19 mouse cellular contexts compared by ENCODE assay signal in genomic region chr11:115107403-115107916, GRCm38 (mm10). TPM values are rescaled to one million over a fixed set of nuclear protein-coding genes. Genes with fewer than 3 reads are reported as not detected.
A peak's percentile ranks its signal among the peaks of the same experiment; 100 is the strongest.
DNase-seq lines count a peak whose midpoint lies in the region; ATAC-seq and TF ChIP-seq lines count a peak whose summit lies in the region.
"Had no signal": no experiment of that assay in that cellular context is flagged by ENCODE, and none has a peak within 500 bp of the region (broad histone marks: within the 10 kb centered on the region; RNA-seq: fewer than 3 reads in every experiment).

No protein-coding gene starts in this region.

- 21% methylated on average over 4 of the region's 4 CpGs for WGBS in hindbrain, postnatal 0 days
- 54% methylated on average over 4 of the region's 4 CpGs for WGBS in hindbrain, embryonic 11.5 days
- 30% methylated on average over 4 of the region's 4 CpGs for WGBS in neural tube, embryonic 13.5 days

- H3K4me3 ChIP-seq in hindbrain, postnatal 0 days (ENCODE audit: low read length): no peak overlapping the region
- H3K4me3 ChIP-seq in hindbrain, embryonic 11.5 days (ENCODE audit: low read depth, low read length): no peak overlapping the region
- H3K4me3 ChIP-seq in neural tube, embryonic 13.5 days: no peak overlapping the region
- H3K4me3 ChIP-seq: erythroblast, embryonic 14.5 days; heart, adult 2 months; liver, embryonic 15.5 days; stomach, embryonic 15.5 days had no signal

- H3K9ac ChIP-seq in hindbrain, postnatal 0 days (replicated peaks; ENCODE audit: low read length): no peak overlapping the region
- H3K9ac ChIP-seq in hindbrain, embryonic 11.5 days (ENCODE audit: low read depth, low read length): no peak overlapping the region
- H3K9ac ChIP-seq in neural tube, embryonic 13.5 days: no peak overlapping the region
- H3K9ac ChIP-seq: liver, embryonic 15.5 days; stomach, embryonic 15.5 days had no signal

- TF ChIP-seq CTCF in hindbrain, postnatal 0 days (IDR thresholded peaks at IDR 0.05; ENCODE audit: low read depth): no peak

- peak; percentile 58; the same call in 1 of the 2 replicates for ATAC-seq in hindbrain, postnatal 0 days
- no peak for ATAC-seq in hindbrain, embryonic 11.5 days (ENCODE audit: low FRiP score)
- ATAC-seq in neural tube, embryonic 13.5 days (ENCODE audit: low read depth): peak; percentile 50; the same call in 1 of the 2 replicates
- ATAC-seq: intestine, embryonic 16.5 days had no signal

- H3K36me3 ChIP-seq in hindbrain, postnatal 0 days (ENCODE audit: insufficient read depth, low read length): no peaks in the 10 kb centered on the region
- H3K36me3 ChIP-seq in hindbrain, embryonic 11.5 days (ENCODE audit: control insufficient read depth, insufficient read depth, low read length): no peaks in the 10 kb centered on the region
- no peaks in the 10 kb centered on the region for H3K36me3 ChIP-seq in neural tube, embryonic 13.5 days
- H3K36me3 ChIP-seq: liver, embryonic 15.5 days; stomach, embryonic 15.5 days had no signal

- H3K27me3 ChIP-seq in hindbrain, postnatal 0 days (ENCODE audit: insufficient read depth, low read length): no peaks in the 10 kb centered on the region
- H3K27me3 ChIP-seq in hindbrain, embryonic 11.5 days (ENCODE audit: control insufficient read depth, insufficient read depth, low read length): no peaks in the 10 kb centered on the region
- H3K27me3 ChIP-seq in neural tube, embryonic 13.5 days: no peaks in the 10 kb centered on the region
- H3K27me3 ChIP-seq: liver, embryonic 15.5 days; stomach, embryonic 15.5 days had no signal

- no peak overlapping the region for H3K27ac ChIP-seq in hindbrain, postnatal 0 days
- H3K27ac ChIP-seq in hindbrain, embryonic 11.5 days (ENCODE audit: low read depth, low read length): no peak overlapping the region
- no peak overlapping the region for H3K27ac ChIP-seq in neural tube, embryonic 13.5 days (replicated peaks)
- H3K27ac ChIP-seq: heart, adult 2 months; liver, embryonic 15.5 days; stomach, embryonic 15.5 days had no signal

- no peak overlapping the region for H3K4me2 ChIP-seq in hindbrain, postnatal 0 days (ENCODE audit: low read depth, low read length)
- H3K4me2 ChIP-seq in hindbrain, embryonic 11.5 days (replicated peaks; ENCODE audit: low read depth, low read length): no peak overlapping the region
- H3K4me2 ChIP-seq in neural tube, embryonic 13.5 days: no peak overlapping the region
- H3K4me2 ChIP-seq: liver, embryonic 15.5 days; stomach, embryonic 15.5 days had no signal

- H3K4me1 ChIP-seq in hindbrain, postnatal 0 days (ENCODE audit: insufficient read depth, low read length): 0 out of 2 replicates have a peak, but pooled peaks cover 3% of the 10 kb centered on the region
- no peaks in the 10 kb centered on the region for H3K4me1 ChIP-seq in hindbrain, embryonic 11.5 days (replicated peaks; ENCODE audit: control insufficient read depth, insufficient read depth, low read length)
- H3K4me1 ChIP-seq in neural tube, embryonic 13.5 days (replicated peaks): peaks cover 8% of the 10 kb centered on the region
- H3K4me1 ChIP-seq: liver, embryonic 15.5 days; stomach, embryonic 15.5 days had no signal

- H3K9me3 ChIP-seq in hindbrain, postnatal 0 days (ENCODE audit: low read length): no peaks in the 10 kb centered on the region
- no peaks in the 10 kb centered on the region for H3K9me3 ChIP-seq in hindbrain, embryonic 11.5 days (ENCODE audit: control insufficient read depth, low read length)
- no peaks in the 10 kb centered on the region for H3K9me3 ChIP-seq in neural tube, embryonic 13.5 days
- H3K9me3 ChIP-seq: liver, embryonic 15.5 days; stomach, embryonic 15.5 days had no signal

- peak; percentile 18 for DNase-seq in cerebellum, adult 9-11 months
- DNase-seq in cerebellum, postnatal 14 days: no peak
- DNase-seq in hindbrain, postnatal 0 days (ENCODE audit: low spot score): peak; percentile 81
- DNase-seq in hindbrain, embryonic 11.5 days (ENCODE audit: low spot score): no peak
- no peak for DNase-seq in neural tube, embryonic 10.5 days (ENCODE audit: extremely low spot score, low spot score)
- DNase-seq in natural killer cell, adult 2 months (ENCODE audit: low spot score in 2 of 2): no peak
- DNase-seq in right cerebral cortex, postnatal 4 days: no peak
- DNase-seq: adrenal gland, postnatal 14 days; heart, adult 2 months; heart, postnatal 14 days; kidney, postnatal 10 days; thymus, postnatal 14 days had no signal

RNA-seq across cellular contexts. Expression of gene Rab37, which starts 16.2 kb away (rescaled TPM):
- 1.2 TPM in 2 replicates for total RNA-seq in hindbrain, postnatal 0 days (2014; rRNA removed)
- 1.2 and 1.3 TPM in 2 replicates for polyA plus RNA-seq in hindbrain, postnatal 0 days (2015; fragmentation: Nextera tagmentation; extraction: Ambion mirVana)
- 0.42 and 0.85 TPM in 2 replicates for polyA plus RNA-seq in hindbrain, embryonic 11.5 days (2014; fragmentation: Nextera tagmentation; extraction: Ambion mirVana)
- 0.69 and 1.1 TPM in 2 replicates for polyA plus RNA-seq in neural tube, embryonic 13.5 days (2015; fragmentation: Nextera tagmentation; extraction: Ambion mirVana)

RNA-seq across cellular contexts. Expression of gene Cd300lf, which starts 26.3 kb away (rescaled TPM):
- not detected in 2 replicates for total RNA-seq in hindbrain, postnatal 0 days (2014; rRNA removed)
- 0.23 and 0.37 TPM in 2 replicates for polyA plus RNA-seq in hindbrain, postnatal 0 days (2015; fragmentation: Nextera tagmentation; extraction: Ambion mirVana)
- polyA plus RNA-seq in hindbrain, embryonic 11.5 days (2014; fragmentation: Nextera tagmentation; extraction: Ambion mirVana): 0.22 TPM in 1 of 2 replicates, not detected in the other
- polyA plus RNA-seq in neural tube, embryonic 13.5 days (2015; fragmentation: Nextera tagmentation; extraction: Ambion mirVana): 0.14 TPM in 1 of 2 replicates, not detected in the other
- polyA plus RNA-seq: erythroblast, embryonic 14.5 days had no signal

RNA-seq across cellular contexts. Expression of gene Cd300e, which starts 45.5 kb away (rescaled TPM):
- total RNA-seq in hindbrain, postnatal 0 days (2014; rRNA removed): not detected in 2 replicates
- polyA plus RNA-seq in hindbrain, postnatal 0 days (2015; fragmentation: Nextera tagmentation; extraction: Ambion mirVana): 0.09 and 0.14 TPM in 2 replicates
- polyA plus RNA-seq in hindbrain, embryonic 11.5 days (2014; fragmentation: Nextera tagmentation; extraction: Ambion mirVana): not detected in 2 replicates
- not detected in 2 replicates for polyA plus RNA-seq in neural tube, embryonic 13.5 days (2015; fragmentation: Nextera tagmentation; extraction: Ambion mirVana)
- total RNA-seq: layer of hippocampus, postnatal 25 days had no signal
- polyA plus RNA-seq: erythroblast, embryonic 14.5 days; limb, embryonic 11.5 days had no signal

RNA-seq across cellular contexts. Expression of gene Slc9a3r1, which starts 55.7 kb away (rescaled TPM):
- total RNA-seq in hindbrain, postnatal 0 days (2014; rRNA removed): 72.6 and 76.9 TPM in 2 replicates
- 91.8 and 98.2 TPM in 2 replicates for polyA plus RNA-seq in hindbrain, postnatal 0 days (2015; fragmentation: Nextera tagmentation; extraction: Ambion mirVana)
- polyA plus RNA-seq in hindbrain, embryonic 11.5 days (2014; fragmentation: Nextera tagmentation; extraction: Ambion mirVana): 29.5 and 33.7 TPM in 2 replicates
- polyA plus RNA-seq in neural tube, embryonic 13.5 days (2015; fragmentation: Nextera tagmentation; extraction: Ambion mirVana): 50.6 and 58.1 TPM in 2 replicates

RNA-seq across cellular contexts. Expression of gene Cd300ld3, which starts 59.3 kb away (rescaled TPM):
- total RNA-seq in hindbrain, postnatal 0 days (2014; rRNA removed): not detected in 2 replicates
- polyA plus RNA-seq in hindbrain, postnatal 0 days (2015; fragmentation: Nextera tagmentation; extraction: Ambion mirVana): not detected in 2 replicates
- polyA plus RNA-seq in hindbrain, embryonic 11.5 days (2014; fragmentation: Nextera tagmentation; extraction: Ambion mirVana): not detected in 2 replicates
- not detected in 2 replicates for polyA plus RNA-seq in neural tube, embryonic 13.5 days (2015; fragmentation: Nextera tagmentation; extraction: Ambion mirVana)
- total RNA-seq: adrenal gland, postnatal 14 days had no signal
- polyA plus RNA-seq: erythroblast, embryonic 14.5 days; intestine, embryonic 16.5 days; limb, embryonic 11.5 days; liver, embryonic 15.5 days; stomach, embryonic 15.5 days had no signal

Comparison
In these comparisons a context has a peak if more than half of its experiments do, and no peak if none do; other contexts are left out.
1. DNase-seq: peak in cerebellum, adult 9-11 months (single experiment) and hindbrain, postnatal 0 days (single experiment); none in cerebellum, postnatal 14 days (0 of 2), hindbrain, embryonic 11.5 days (single experiment), neural tube, embryonic 10.5 days (single experiment), natural killer cell, adult 2 months (0 of 2) and right cerebral cortex, postnatal 4 days (single experiment).